Mouse (Mus musculus) liver, embryonic 16.5 days (tissue): ENCODE results near the gene Ptgs1. TPM values are rescaled to one million over a fixed set of nuclear protein-coding genes. Genes with fewer than 3 reads are reported as not detected.

Experiments used
- ATAC-seq: fragments of 200-750 bp; cut with Nextera tagmentation; 2 replicates; pipeline ENCODE4 v1.8.0; 2017; ENCODE audit warnings: low read depth, mild to moderate bottlenecking, moderate number of reproducible peaks, moderate library complexity
- H3K27ac ChIP-seq: fragments of 300-500 bp; sonication (generic); 2 replicates; pipeline ENCODE4 v1.5.1; 2014; ENCODE audit warnings: mild to moderate bottlenecking, low read length
- H3K27me3 ChIP-seq: fragments of 300-500 bp; sonication (generic); 2 replicates; pipeline ENCODE4 v1.6.1; 2014; ENCODE audit warnings: low read depth, low read length, mixed read lengths; ENCODE audit not compliant: control insufficient read depth, insufficient read depth
- H3K36me3 ChIP-seq: fragments of 300-500 bp; sonication (generic); 2 replicates; pipeline ENCODE4 v1.6.1; 2014; ENCODE audit warnings: mild to moderate bottlenecking; ENCODE audit not compliant: control insufficient read depth, insufficient read depth
- H3K4me1 ChIP-seq: fragments of 300-500 bp; sonication (generic); 2 replicates; pipeline ENCODE4 v1.6.1; 2014; ENCODE audit warnings: low read depth, low read length, mixed read lengths; ENCODE audit not compliant: control insufficient read depth
- H3K4me2 ChIP-seq: fragments of 300-500 bp; sonication (generic); 2 replicates; pipeline ENCODE4 v1.6.1; 2014; ENCODE audit warnings: low read depth, low read length, mixed read lengths
- H3K4me3 ChIP-seq: fragments of 300-500 bp; sonication (generic); 2 replicates; pipeline ENCODE4 v1.5.1; 2014; ENCODE audit warnings: low read depth, mild to moderate bottlenecking, low read length
- H3K9ac ChIP-seq: fragments of 300-500 bp; sonication (generic); 2 replicates; pipeline ENCODE4 v1.6.1; 2014; ENCODE audit warnings: low read depth, low read length
- H3K9me3 ChIP-seq: fragments of 300-500 bp; sonication (generic); replicated peaks from 2 replicates; pipeline ENCODE4 v1.6.1; 2016; ENCODE audit warnings: low read length; ENCODE audit not compliant: control insufficient read depth
- WGBS: fragments of 180-500 bp; shearing (Covaris S2); extraction: QIAGEN DNeasy Blood & Tissue Kit; methylation state at CpG from one replicate; pipeline ENCODE4 v1.1.7; 2014; ENCODE audit not compliant: insufficient replicate concordance; 5-methylcytosine and 5-hydroxymethylcytosine counted together
- polyA plus RNA-seq: library from polyadenylated mRNA; unstranded; fragments of >200 nt; fragmentation: Nextera tagmentation; extraction: Ambion mirVana; gene quantifications from 2 replicates; pipeline ENCODE4 v1.2.1, GENCODE M21; 2015

Gene Ptgs1
- polyA plus RNA-seq, 1 experiment from 2014 or later: 22.5 TPM

DNA sequence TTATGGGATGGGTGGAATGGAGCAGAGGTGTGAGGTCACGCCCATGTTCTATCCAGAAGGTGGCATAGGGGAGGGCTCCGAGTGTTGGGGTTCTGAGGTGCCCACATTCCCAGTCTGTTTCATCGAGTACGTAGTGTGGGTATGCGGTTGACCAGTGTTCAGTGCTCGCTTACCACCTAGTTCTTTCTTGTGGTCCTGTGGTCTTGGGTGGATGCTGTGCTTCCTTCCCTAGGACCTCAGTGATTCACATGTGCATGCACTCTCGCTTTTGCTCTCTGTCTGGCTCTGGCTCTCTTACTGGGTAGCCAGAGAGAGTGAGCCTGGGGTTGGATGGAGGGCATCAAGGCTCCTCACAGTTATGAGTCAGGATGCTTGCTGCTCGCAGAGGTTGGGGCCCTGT lies 10.1 kb upstream of the Ptgs1 start:
- no peak for ATAC-seq
- no peak overlapping the region for H3K4me3 ChIP-seq
- H3K4me1 ChIP-seq: peaks cover 6% of the 10 kb centered on the region
- no peak overlapping the region for H3K9ac ChIP-seq
- H3K27me3 ChIP-seq: no peaks in the 10 kb centered on the region
- WGBS: 56% methylated on average over 8 of the region's 8 CpGs
- no peaks in the 10 kb centered on the region for H3K36me3 ChIP-seq
- H3K4me2 ChIP-seq: no peak overlapping the region
- no peak overlapping the region for H3K27ac ChIP-seq
- H3K9me3 ChIP-seq: no peaks in the 10 kb centered on the region

DNA sequence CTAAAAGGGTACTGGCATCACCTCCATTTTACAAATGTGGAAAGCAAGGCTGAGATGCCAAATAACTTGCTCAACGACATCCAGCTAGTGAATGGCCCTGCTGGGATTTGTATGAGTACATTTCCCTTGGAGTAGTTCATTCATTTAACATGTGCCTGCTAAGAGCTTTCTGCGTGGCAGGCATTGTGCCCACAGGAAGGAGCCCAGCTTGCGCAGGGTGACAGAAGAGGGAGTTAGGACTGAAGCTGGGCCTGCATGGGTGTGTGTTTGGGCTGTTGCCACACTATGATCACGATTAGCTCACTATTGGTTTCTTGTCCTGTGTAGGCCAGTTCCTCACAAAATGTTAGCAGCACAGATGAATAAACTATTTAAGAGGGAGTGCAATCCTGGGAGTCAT lies 9.3 kb upstream of the Ptgs1 start:
- WGBS: 59% methylated on average over 4 of the region's 4 CpGs
- H3K4me2 ChIP-seq: no peak overlapping the region
- no peak overlapping the region for H3K9ac ChIP-seq
- ATAC-seq: no peak
- H3K4me1 ChIP-seq: peaks cover 6% of the 10 kb centered on the region
- no peaks in the 10 kb centered on the region for H3K9me3 ChIP-seq
- no peaks in the 10 kb centered on the region for H3K27me3 ChIP-seq
- no peaks in the 10 kb centered on the region for H3K36me3 ChIP-seq
- H3K27ac ChIP-seq: no peak overlapping the region
- no peak overlapping the region for H3K4me3 ChIP-seq

GRCm38 (mm10) chr2:36222168-36222848 lies 7.9 kb upstream of the Ptgs1 start:
- Histone ChIP-seq H3K36me3 (no peaks in the 10 kb centered on the region), H3K27me3 (no peaks in the 10 kb centered on the region), H3K4me1 (no peaks in the 10 kb centered on the region; the same call in 1 of the 2 replicates), H3K27ac (no peak overlapping the region), H3K9me3 (no peaks in the 10 kb centered on the region), H3K9ac (no peak overlapping the region), H3K4me3 (no peak overlapping the region), H3K4me2 (no peak overlapping the region)
- WGBS: 44% methylated on average over 7 of the region's 7 CpGs
- ATAC-seq: no peak

DNA sequence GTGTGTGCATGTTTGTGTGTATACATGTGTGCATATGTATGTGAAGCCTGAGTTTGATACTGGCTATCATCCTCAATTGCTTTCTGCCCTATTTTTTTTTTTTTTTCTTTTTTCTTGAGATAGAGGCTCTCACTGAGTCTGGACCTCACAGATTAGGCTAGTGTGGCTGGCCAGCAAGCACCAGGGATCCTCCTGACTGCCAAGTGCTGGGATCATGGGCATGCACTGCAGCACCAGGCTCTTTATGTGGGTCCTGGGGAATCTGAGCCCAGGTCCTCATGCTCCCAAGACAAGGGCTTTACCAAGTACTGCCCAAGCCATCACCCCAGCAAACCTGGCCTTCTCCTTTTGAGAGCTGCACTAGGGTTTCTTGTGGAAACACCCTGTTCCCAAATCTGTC lies 6.8 kb upstream of the Ptgs1 start:
- Histone ChIP-seq H3K9me3 (no peaks in the 10 kb centered on the region), H3K27ac (no peak overlapping the region), H3K4me2 (no peak overlapping the region), H3K9ac (no peak overlapping the region), H3K36me3 (no peaks in the 10 kb centered on the region), H3K4me1 (no peaks in the 10 kb centered on the region), H3K4me3 (no peak overlapping the region), H3K27me3 (no peaks in the 10 kb centered on the region)
- no peak for ATAC-seq

GRCm38 (mm10) chr2:36224153-36224552 lies 6.1 kb upstream of the Ptgs1 start:
- ATAC-seq: no peak
- no peaks in the 10 kb centered on the region for H3K27me3 ChIP-seq
- no peak overlapping the region for H3K4me3 ChIP-seq
- H3K27ac ChIP-seq: no peak overlapping the region
- no peak overlapping the region for H3K4me2 ChIP-seq
- H3K4me1 ChIP-seq: no peaks in the 10 kb centered on the region
- no peak overlapping the region for H3K9ac ChIP-seq
- H3K36me3 ChIP-seq: no peaks in the 10 kb centered on the region
- 68% methylated on average over 7 of the region's 7 CpGs for WGBS
- H3K9me3 ChIP-seq: no peaks in the 10 kb centered on the region

GRCm38 (mm10) chr2:36224599-36224998 lies 5.6 kb upstream of the Ptgs1 start:
- no peaks in the 10 kb centered on the region for H3K36me3 ChIP-seq
- no peak overlapping the region for H3K4me3 ChIP-seq
- no peaks in the 10 kb centered on the region for H3K4me1 ChIP-seq
- H3K9ac ChIP-seq: no peak overlapping the region
- no peaks in the 10 kb centered on the region for H3K27me3 ChIP-seq
- 12% methylated on average over 2 of the region's 2 CpGs for WGBS
- no peaks in the 10 kb centered on the region for H3K9me3 ChIP-seq
- no peak for ATAC-seq
- H3K27ac ChIP-seq: no peak overlapping the region
- no peak overlapping the region for H3K4me2 ChIP-seq

DNA sequence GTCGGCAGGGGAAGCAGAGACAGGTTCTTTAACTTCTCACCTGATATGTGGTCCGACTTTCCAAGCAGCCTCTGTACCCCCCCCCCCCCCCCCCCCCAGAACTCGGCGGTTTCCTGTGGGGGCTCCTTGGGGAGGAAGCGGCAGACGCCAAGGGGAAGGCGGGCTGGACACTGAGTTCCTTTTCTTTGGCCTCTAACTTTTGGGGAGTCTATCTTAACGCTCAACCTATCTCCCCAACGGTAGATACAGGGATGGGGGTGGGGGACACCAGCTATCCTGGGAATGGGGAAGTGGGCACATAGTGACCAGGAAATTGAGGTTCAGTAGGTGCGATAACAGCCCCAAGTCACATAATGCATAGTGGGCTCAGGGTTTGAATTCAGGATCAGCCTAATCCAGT lies 741 bp downstream of the Ptgs1 start:
- Histone ChIP-seq H3K27me3 (peaks cover 14% of the 10 kb centered on the region), H3K4me2 (peak overlapping the region; percentile 60), H3K9me3 (no peaks in the 10 kb centered on the region), H3K27ac (peak overlapping the region; percentile 73), H3K36me3 (no peaks in the 10 kb centered on the region), H3K4me3 (peak overlapping the region; percentile 58), H3K4me1 (peaks cover 7% of the 10 kb centered on the region), H3K9ac (no peak overlapping the region)
- ATAC-seq: 0 out of 2 replicates have a peak, but pooled peaks have one; percentile 18
- 13% methylated on average over 6 of the region's 10 CpGs for WGBS

GRCm38 (mm10) chr2:36234526-36235368 lies 4.5 kb downstream of the Ptgs1 start:
- no peaks in the 10 kb centered on the region for H3K9me3 ChIP-seq
- H3K36me3 ChIP-seq: no peaks in the 10 kb centered on the region
- H3K4me3 ChIP-seq: no peak overlapping the region
- no peak overlapping the region for H3K9ac ChIP-seq
- H3K27me3 ChIP-seq: peaks cover 14% of the 10 kb centered on the region
- 32% methylated on average over 7 of the region's 7 CpGs for WGBS
- no peak for ATAC-seq
- no peak overlapping the region for H3K27ac ChIP-seq
- H3K4me1 ChIP-seq: peaks cover 7% of the 10 kb centered on the region
- H3K4me2 ChIP-seq: no peak overlapping the region

- Histone ChIP-seq H3K27me3 (peaks cover 5% of the 10 kb centered on the region), H3K36me3 (no peaks in the 10 kb centered on the region), H3K4me2 (no peak overlapping the region), H3K4me1 (peaks cover 3% of the 10 kb centered on the region; the same call in 1 of the 2 replicates), H3K9me3 (no peaks in the 10 kb centered on the region), H3K4me3 (no peak overlapping the region), H3K9ac (no peak overlapping the region), H3K27ac (no peak overlapping the region)
- 48% methylated on average over 4 of the region's 4 CpGs for WGBS
- ATAC-seq: no peak
Measured at GRCm38 (mm10) chr2:36235917-36236316, 5.7 kb downstream of the Ptgs1 start.
